Mouse (Mus musculus): ENCODE results near the gene Phc3. TPM values are rescaled to one million over a fixed set of nuclear protein-coding genes. Genes with fewer than 3 reads are reported as not detected.

Gene Phc3
- polyA plus RNA-seq, 1 experiment from 2014 or later: 5.4 TPM

DNA sequence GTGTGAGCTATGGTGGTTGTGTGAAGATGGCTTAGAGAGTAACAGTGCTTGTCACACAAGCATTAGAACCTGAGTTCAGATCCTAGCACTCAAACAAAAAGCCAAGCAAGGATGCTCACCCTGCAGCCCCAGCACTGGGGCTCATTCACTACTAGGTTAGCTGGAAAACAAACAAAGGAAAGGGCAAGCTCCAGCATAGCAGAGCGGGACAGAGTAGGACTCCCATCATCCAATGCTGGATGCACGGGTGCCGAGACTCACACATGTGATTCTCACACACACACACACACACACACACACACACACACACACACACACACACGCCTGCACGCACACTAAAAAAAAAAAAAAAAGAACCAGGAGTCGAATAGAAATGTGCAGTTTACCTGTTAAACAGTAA, 117.8 kb downstream of the Phc3 start:
- no peak overlapping the region for H3K4me3 ChIP-seq
- 78% methylated on average over 6 of the region's 6 CpGs for WGBS
- no peak for DNase-seq (ENCODE audit: low spot score)
- H3K4me1 ChIP-seq: peaks cover 7% of the 10 kb centered on the region
- H3K9me3 ChIP-seq (replicated peaks): no peaks in the 10 kb centered on the region
- H3K36me3 ChIP-seq: no peaks in the 10 kb centered on the region
- H3K27ac ChIP-seq: no peak overlapping the region
- peaks cover 30% of the 10 kb centered on the region for H3K27me3 ChIP-seq (ENCODE audit: low read depth, poor library complexity, severe bottlenecking)

Other genes with a start within 250 kb of the Phc3 start
- not detected in 2 replicates for gene Samd7, start 223.1 kb downstream of the Phc3 start, polyA plus RNA-seq (2016; fragmentation: Nextera tagmentation; extraction: Ambion mirVana)
- gene Sec62, start 176.5 kb downstream of the Phc3 start, polyA plus RNA-seq (2016; fragmentation: Nextera tagmentation; extraction: Ambion mirVana): 39.1 and 47.0 TPM in 2 replicates
- gene Gpr160, start 113.5 kb downstream of the Phc3 start, polyA plus RNA-seq (2016; fragmentation: Nextera tagmentation; extraction: Ambion mirVana): 0.16 and 0.45 TPM in 2 replicates
- gene Prkci, start 26.3 kb upstream of the Phc3 start, polyA plus RNA-seq (2016; fragmentation: Nextera tagmentation; extraction: Ambion mirVana): 33.8 and 37.7 TPM in 2 replicates
- 22.3 and 28.9 TPM in 2 replicates for gene Skil, start 125.6 kb upstream of the Phc3 start, polyA plus RNA-seq (2016; fragmentation: Nextera tagmentation; extraction: Ambion mirVana)
- gene Cldn11, start 180.5 kb upstream of the Phc3 start, polyA plus RNA-seq (2016; fragmentation: Nextera tagmentation; extraction: Ambion mirVana): 3.8 and 4.6 TPM in 2 replicates